Mouse (Mus musculus): Measurements from ENCODE around the gene Spint2. TPM values are rescaled to one million over a fixed set of nuclear protein-coding genes. Genes with fewer than 3 reads are reported as not detected.
"Not testable (repeated sequence)": the region's sequence is repeated elsewhere in the genome, so short reads cannot be mapped to it uniquely, and the experiment has no call there.

The Spint2 gene
- polyA plus RNA-seq, 1 experiment from 2014 or later = 239 TPM

- Histone ChIP-seq H3K27me3 (ENCODE audit: control insufficient read depth, insufficient read depth, low read length) (no peaks in the 10 kb centered on the region), H3K27ac (ENCODE audit: low read depth, low read length) (no peak overlapping the region), H3K36me3 (ENCODE audit: control insufficient read depth, insufficient read depth, low read length) (no peaks in the 10 kb centered on the region), H3K9me3 (ENCODE audit: control insufficient read depth, low read length) (peaks cover 3% of the 10 kb centered on the region; the same call in 1 of the 2 replicates), H3K9ac (ENCODE audit: low read depth, low read length) (no peak overlapping the region), H3K4me2 (replicated peaks; ENCODE audit: low read depth, low read length) (peak overlapping the region; percentile 37), H3K4me3 (ENCODE audit: low read length) (peak overlapping the region; percentile 28), H3K4me1 (ENCODE audit: control insufficient read depth, insufficient read depth, low read length) (no peaks in the 10 kb centered on the region)
- 12% methylated on average over 26 of the region's 26 CpGs for WGBS
- no peak for ATAC-seq (ENCODE audit: low FRiP score, low TSS enrichment)
Observed at GRCm38 (mm10) chr7:29212199-29212765, 69.4 kb downstream of the Spint2 start.

- Histone ChIP-seq H3K9ac (ENCODE audit: low read depth, low read length) (no peak overlapping the region), H3K9me3 (ENCODE audit: control insufficient read depth, low read length) (peaks cover 3% of the 10 kb centered on the region; the same call in 1 of the 2 replicates), H3K27me3 (ENCODE audit: control insufficient read depth, insufficient read depth, low read length) (no peaks in the 10 kb centered on the region), H3K4me1 (ENCODE audit: control insufficient read depth, insufficient read depth, low read length) (no peaks in the 10 kb centered on the region), H3K36me3 (ENCODE audit: control insufficient read depth, insufficient read depth, low read length) (no peaks in the 10 kb centered on the region), H3K4me3 (ENCODE audit: low read length) (peak overlapping the region; percentile 28), H3K27ac (ENCODE audit: low read depth, low read length) (peak overlapping the region; percentile 8; the same call in 1 of the 2 replicates), H3K4me2 (replicated peaks; ENCODE audit: low read depth, low read length) (peak overlapping the region; percentile 37)
- peak; percentile 78 for ATAC-seq (ENCODE audit: low FRiP score, low TSS enrichment)
- WGBS = 5% methylated on average over 34 of the region's 34 CpGs
Observed at GRCm38 (mm10) chr7:29211415-29212198, 70.1 kb downstream of the Spint2 start.

- not testable (repeated sequence) for H3K4me1 ChIP-seq (ENCODE audit: control insufficient read depth, insufficient read depth, low read length)
Observed at GRCm38 (mm10) chr7:29211013-29211412, 70.7 kb downstream of the Spint2 start.

More at GRCm38 (mm10) chr7:29211013-29211412, 70.7 kb downstream of the Spint2 start:
- H3K27me3 ChIP-seq (ENCODE audit: control insufficient read depth, insufficient read depth, low read length); H3K9me3 ChIP-seq (ENCODE audit: control insufficient read depth, low read length); H3K36me3 ChIP-seq (ENCODE audit: control insufficient read depth, insufficient read depth, low read length); H3K9ac ChIP-seq (ENCODE audit: low read depth, low read length): not testable (repeated sequence)
- peak; percentile 44 for ATAC-seq (ENCODE audit: low FRiP score, low TSS enrichment)
- H3K4me2 ChIP-seq (replicated peaks; ENCODE audit: low read depth, low read length) = peak overlapping the region; percentile 37
- H3K4me3 ChIP-seq (ENCODE audit: low read length) = peak overlapping the region; percentile 28; the same call in 1 of the 2 replicates
- peak overlapping the region; percentile 8; the same call in 1 of the 2 replicates for H3K27ac ChIP-seq (ENCODE audit: low read depth, low read length)
- 24% methylated on average over 15 of the region's 15 CpGs for WGBS

Other genes starting within 250 kb of the Spint2 start
- 1.1 TPM in 2 replicates for gene Ryr1, start 156.7 kb downstream of the Spint2 start, polyA plus RNA-seq (2014; fragmentation: Nextera tagmentation; extraction: Ambion mirVana)
- gene Rasgrp4, start 147.1 kb downstream of the Spint2 start, polyA plus RNA-seq (2014; fragmentation: Nextera tagmentation; extraction: Ambion mirVana) = 0.68 and 1.1 TPM in 2 replicates
- gene Fam98c, start 125.7 kb downstream of the Spint2 start, polyA plus RNA-seq (2014; fragmentation: Nextera tagmentation; extraction: Ambion mirVana) = 12.2 and 13.9 TPM in 2 replicates
- 0.47 and 0.91 TPM in 2 replicates for gene Ggn, start 111.7 kb downstream of the Spint2 start, polyA plus RNA-seq (2014; fragmentation: Nextera tagmentation; extraction: Ambion mirVana)
- gene Spred3, start 111.5 kb downstream of the Spint2 start, polyA plus RNA-seq (2014; fragmentation: Nextera tagmentation; extraction: Ambion mirVana) = 6.0 and 6.4 TPM in 2 replicates
- 281 and 283 TPM in 2 replicates for gene Psmd8, start 101.2 kb downstream of the Spint2 start, polyA plus RNA-seq (2014; fragmentation: Nextera tagmentation; extraction: Ambion mirVana)
- gene Catsperg1, start 67.9 kb downstream of the Spint2 start, polyA plus RNA-seq (2014; fragmentation: Nextera tagmentation; extraction: Ambion mirVana) = 0.61 and 0.97 TPM in 2 replicates
- gene Kcnk6, start 49.4 kb downstream of the Spint2 start, polyA plus RNA-seq (2014; fragmentation: Nextera tagmentation; extraction: Ambion mirVana) = 0.62 and 1.0 TPM in 2 replicates
- gene Yif1b, start 43.6 kb downstream of the Spint2 start, polyA plus RNA-seq (2014; fragmentation: Nextera tagmentation; extraction: Ambion mirVana) = 120 and 132 TPM in 2 replicates
- 5.2 and 8.3 TPM in 2 replicates for gene 2200002D01Rik, start 33.4 kb downstream of the Spint2 start, polyA plus RNA-seq (2014; fragmentation: Nextera tagmentation; extraction: Ambion mirVana)
- 19.3 and 27.7 TPM in 2 replicates for gene Ppp1r14a, start 7.4 kb upstream of the Spint2 start, polyA plus RNA-seq (2014; fragmentation: Nextera tagmentation; extraction: Ambion mirVana)
- gene Dpf1, start 22.0 kb upstream of the Spint2 start, polyA plus RNA-seq (2014; fragmentation: Nextera tagmentation; extraction: Ambion mirVana) = 4.5 and 5.5 TPM in 2 replicates
- 9.5 and 17.4 TPM in 2 replicates for gene Sipa1l3, start 236.7 kb upstream of the Spint2 start, polyA plus RNA-seq (2014; fragmentation: Nextera tagmentation; extraction: Ambion mirVana)